Mouse (Mus musculus) kidney, embryonic 16.5 days (tissue): ENCODE data around the gene Sfxn1. TPM values are rescaled to one million over a fixed set of nuclear protein-coding genes. Genes with fewer than 3 reads are reported as not detected.

Experiments used
- ATAC-seq: fragments of 200-750 bp; cut with Nextera tagmentation; 2 replicates; pipeline ENCODE4 v1.8.0; 2017; ENCODE audit warnings: moderate TSS enrichment; ENCODE audit not compliant: low FRiP score, low TSS enrichment
- H3K27ac ChIP-seq: fragments of 300-500 bp; sonication (generic); 2 replicates; pipeline ENCODE4 v1.5.1; 2014; ENCODE audit warnings: low read length
- H3K27me3 ChIP-seq: fragments of 300-500 bp; sonication (generic); 2 replicates; pipeline ENCODE4 v1.6.1; 2014; ENCODE audit warnings: low read length, control low read depth, mixed read lengths; ENCODE audit not compliant: insufficient read depth
- H3K36me3 ChIP-seq: fragments of 300-500 bp; sonication (generic); 2 replicates; pipeline ENCODE4 v1.6.1; 2014; ENCODE audit warnings: low read length, control low read depth, mixed read lengths; ENCODE audit not compliant: insufficient read depth
- H3K4me1 ChIP-seq: fragments of 300-500 bp; sonication (generic); 2 replicates; pipeline ENCODE4 v1.6.1; 2014; ENCODE audit warnings: low read length, control low read depth, mixed read lengths; ENCODE audit not compliant: insufficient read depth
- H3K4me2 ChIP-seq: fragments of 300-500 bp; sonication (generic); replicated peaks from 2 replicates; pipeline ENCODE4 v1.6.1; 2014; ENCODE audit warnings: low read depth, low read length
- H3K4me3 ChIP-seq: fragments of 300-500 bp; sonication (generic); 2 replicates; pipeline ENCODE4 v1.5.1; 2014; ENCODE audit warnings: mild to moderate bottlenecking, low read length
- H3K9ac ChIP-seq: fragments of 300-500 bp; sonication (generic); replicated peaks from 2 replicates; pipeline ENCODE4 v1.6.1; 2014; ENCODE audit warnings: low read length
- H3K9me3 ChIP-seq: fragments of 300-500 bp; sonication (generic); 2 replicates; pipeline ENCODE4 v1.6.1; 2016; ENCODE audit warnings: low read length, control low read depth
- WGBS: fragments of 180-500 bp; shearing (Covaris S2); extraction: QIAGEN DNeasy Blood & Tissue Kit; methylation state at CpG from one replicate; pipeline ENCODE4 v1.1.7; 2014; 5-methylcytosine and 5-hydroxymethylcytosine counted together
- polyA plus RNA-seq: library from polyadenylated mRNA; unstranded; fragments of >200 nt; fragmentation: Nextera tagmentation; extraction: Ambion mirVana; gene quantifications from 2 replicates; pipeline ENCODE4 v1.2.1, GENCODE M21; 2015

Gene Sfxn1
- polyA plus RNA-seq, 1 experiment from 2014 or later = 103 TPM

DNA sequence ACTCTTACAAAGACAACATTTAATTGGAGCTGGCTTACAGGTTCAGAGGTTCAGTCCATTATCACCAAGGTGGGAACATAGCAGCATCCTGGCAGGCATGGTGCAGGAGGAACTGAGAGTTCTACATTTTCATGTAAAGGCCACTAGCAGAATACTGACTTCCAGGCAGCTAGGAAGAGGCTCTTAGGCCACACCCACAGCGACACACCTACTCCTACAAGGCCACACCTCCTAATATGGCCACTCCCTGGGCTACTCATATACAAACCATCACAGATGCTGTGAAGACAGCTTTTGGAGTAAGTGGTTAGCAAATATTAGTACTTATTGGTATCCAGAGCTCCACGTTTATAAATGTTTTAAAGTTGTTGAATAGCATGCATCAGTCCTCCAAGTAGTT is 3.7 kb downstream of the Sfxn1 start:
- 93% methylated on average over 2 of the region's 2 CpGs for WGBS
- peaks cover 24% of the 10 kb centered on the region; the same call in 1 of the 2 replicates for H3K4me1 ChIP-seq

DNA sequence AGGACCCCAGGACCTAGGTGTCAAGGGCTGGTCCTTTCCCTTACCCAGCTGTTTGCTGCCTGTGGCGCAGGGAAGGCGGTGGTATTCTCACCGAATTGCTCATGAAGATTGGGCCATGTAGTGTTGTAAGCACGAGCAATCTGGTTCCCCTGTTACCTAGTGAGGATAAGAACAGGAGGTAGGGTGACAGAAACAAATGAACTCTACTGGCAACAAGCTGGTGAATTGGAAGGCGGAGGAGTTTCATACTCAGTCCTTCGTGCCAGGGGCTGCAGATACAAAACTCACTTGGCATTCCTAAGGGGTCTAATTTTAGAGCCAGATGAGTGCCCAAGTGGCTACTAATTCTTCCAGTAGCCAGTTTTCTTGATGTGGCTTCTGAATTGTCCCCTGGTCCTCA is 4.4 kb downstream of the Sfxn1 start:
- H3K4me2 ChIP-seq = no peak overlapping the region
- H3K9ac ChIP-seq = no peak overlapping the region
- peaks cover 24% of the 10 kb centered on the region; the same call in 1 of the 2 replicates for H3K4me1 ChIP-seq
- H3K27ac ChIP-seq = no peak overlapping the region
- no peaks in the 10 kb centered on the region for H3K27me3 ChIP-seq
- no peaks in the 10 kb centered on the region for H3K9me3 ChIP-seq
- H3K36me3 ChIP-seq = peaks cover 3% of the 10 kb centered on the region; the same call in 1 of the 2 replicates
- no peak overlapping the region for H3K4me3 ChIP-seq
- 91% methylated on average over 6 of the region's 6 CpGs for WGBS
- ATAC-seq = no peak

More for the DNA sequence above, 3.7 kb downstream of the Sfxn1 start:
- no peak overlapping the region for H3K27ac ChIP-seq
- no peak overlapping the region for H3K9ac ChIP-seq
- no peaks in the 10 kb centered on the region for H3K9me3 ChIP-seq
- H3K27me3 ChIP-seq = no peaks in the 10 kb centered on the region
- no peak overlapping the region for H3K4me3 ChIP-seq
- H3K4me2 ChIP-seq = no peak overlapping the region
- H3K36me3 ChIP-seq = peaks cover 3% of the 10 kb centered on the region; the same call in 1 of the 2 replicates
- no peak for ATAC-seq

DNA sequence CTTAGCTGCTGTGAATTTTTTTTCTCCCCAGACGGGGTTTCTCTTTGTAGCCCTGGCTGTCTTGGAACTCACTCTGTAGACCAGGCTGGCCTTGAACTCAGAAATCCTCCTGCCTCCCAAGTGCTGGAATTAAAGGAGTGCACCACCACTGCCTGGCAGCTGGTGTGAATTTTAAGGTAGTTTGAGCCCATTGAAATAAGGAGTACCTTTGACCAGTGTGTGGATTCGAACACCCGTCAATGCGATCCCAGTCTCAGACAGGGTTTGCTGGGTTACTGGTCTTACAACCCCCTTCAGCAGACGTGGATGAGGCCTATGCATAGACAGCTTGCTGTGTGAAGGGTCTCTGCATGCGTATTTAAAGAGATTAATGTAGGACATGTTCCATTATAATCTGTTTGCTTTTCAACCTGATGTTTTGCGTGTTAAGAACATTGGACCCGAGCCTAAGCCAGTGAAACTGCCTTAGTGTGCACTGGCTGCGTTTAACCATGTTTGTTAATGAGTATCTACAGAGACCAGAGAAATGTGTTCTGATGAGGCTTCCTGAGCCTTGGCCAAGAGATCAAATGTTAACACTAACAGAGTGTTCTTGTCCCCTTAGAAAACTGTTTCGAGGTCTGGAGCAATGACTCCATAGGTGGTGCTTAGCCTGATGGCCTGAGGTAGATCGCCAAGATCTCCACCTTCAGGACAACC is 5.2 kb downstream of the Sfxn1 start:
- no peak for ATAC-seq
- H3K4me1 ChIP-seq = peaks cover 24% of the 10 kb centered on the region; the same call in 1 of the 2 replicates
- H3K27me3 ChIP-seq = no peaks in the 10 kb centered on the region
- 84% methylated on average over 11 of the region's 11 CpGs for WGBS
- peak overlapping the region; percentile 35 for H3K27ac ChIP-seq
- peaks cover 3% of the 10 kb centered on the region; the same call in 1 of the 2 replicates for H3K36me3 ChIP-seq
- no peak overlapping the region for H3K4me3 ChIP-seq
- no peak overlapping the region for H3K9ac ChIP-seq
- H3K9me3 ChIP-seq = no peaks in the 10 kb centered on the region
- no peak overlapping the region for H3K4me2 ChIP-seq

DNA sequence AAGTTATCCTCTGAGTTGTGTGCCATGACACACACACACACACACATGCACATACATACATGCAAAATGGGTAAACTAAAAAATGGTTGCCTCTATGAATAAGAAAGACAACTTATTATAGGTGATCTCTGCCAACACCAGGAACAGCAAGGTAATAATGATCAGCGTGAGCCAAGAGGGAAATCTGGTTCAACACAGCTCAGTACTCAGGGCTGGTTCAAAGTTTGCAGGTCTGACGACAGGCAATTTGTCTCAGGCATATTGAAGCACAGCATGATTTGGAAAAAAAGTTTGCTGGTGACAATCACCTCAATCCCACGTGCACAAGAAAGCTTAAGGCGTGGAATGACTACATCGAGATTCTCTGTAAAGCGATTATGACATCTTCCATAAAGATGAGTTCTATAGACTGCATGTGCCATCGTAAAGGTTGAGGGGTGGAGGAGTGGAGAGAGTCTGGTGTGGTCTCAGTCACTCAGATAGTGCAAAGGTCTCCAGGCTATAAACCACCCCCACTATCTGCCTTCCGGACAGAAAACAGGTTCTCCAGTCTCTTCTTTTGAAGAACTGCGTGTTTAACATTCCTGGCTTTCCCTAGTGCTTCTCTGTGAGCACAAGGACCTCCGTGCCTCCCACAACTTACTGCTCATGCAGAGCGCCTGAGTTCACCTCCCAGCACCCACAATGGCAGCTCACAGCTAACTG is 6.0 kb downstream of the Sfxn1 start:
- Histone ChIP-seq H3K4me1 (peaks cover 22% of the 10 kb centered on the region; the same call in 1 of the 2 replicates), H3K9me3 (no peaks in the 10 kb centered on the region), H3K27me3 (no peaks in the 10 kb centered on the region), H3K27ac (peak overlapping the region; percentile 35), H3K36me3 (peaks cover 3% of the 10 kb centered on the region; the same call in 1 of the 2 replicates), H3K4me2 (no peak overlapping the region), H3K4me3 (no peak overlapping the region), H3K9ac (no peak overlapping the region)
- WGBS = 63% methylated on average over 11 of the region's 11 CpGs
- 0 out of 2 replicates have a peak, but pooled peaks have one; percentile 55 for ATAC-seq

DNA sequence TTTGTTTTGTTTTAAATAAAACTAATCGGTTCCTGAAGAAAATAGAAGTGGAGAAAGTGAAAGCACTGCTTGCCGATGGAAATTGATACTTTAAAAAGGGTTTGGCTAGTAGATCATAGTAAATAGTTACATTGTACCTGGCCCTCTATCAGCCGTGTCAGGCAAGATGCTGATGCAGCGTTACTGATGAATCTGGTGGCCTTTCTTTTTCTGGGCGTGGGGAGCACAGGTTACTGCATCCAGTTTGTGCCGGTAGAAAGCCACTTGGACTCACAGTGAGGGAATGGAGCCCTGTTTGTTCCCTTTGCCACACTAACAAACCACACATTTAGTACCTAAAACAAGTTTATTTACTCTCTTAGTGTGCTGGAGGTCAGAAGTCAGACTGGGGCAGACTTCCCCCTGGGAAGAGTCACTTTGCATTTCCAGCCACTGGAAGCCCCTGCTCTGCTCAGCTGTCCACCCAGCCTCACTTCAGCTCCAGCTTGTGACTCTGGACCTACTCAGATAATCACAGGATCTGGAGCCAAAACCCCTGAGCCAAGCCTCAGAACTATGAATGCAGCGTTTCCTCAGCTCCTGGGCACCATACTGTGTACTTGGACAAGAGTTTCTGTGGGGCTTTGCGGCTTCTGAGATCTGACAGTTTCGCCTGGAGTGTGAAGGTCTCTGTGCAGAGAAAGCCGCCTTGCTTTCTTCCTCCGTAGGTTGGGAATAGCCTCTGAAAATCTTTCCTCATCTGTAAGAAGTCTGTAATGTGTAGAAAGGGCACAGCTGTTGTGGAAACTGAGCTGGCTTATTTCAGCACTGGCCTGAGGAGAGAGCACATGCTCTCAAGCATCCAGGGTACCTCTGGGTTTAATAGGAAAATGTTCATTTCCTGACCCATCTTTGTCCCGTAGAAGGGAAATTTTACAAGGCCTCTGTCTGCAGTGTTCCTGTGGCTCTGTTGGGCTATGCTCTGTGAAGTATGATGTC is 8.4 kb downstream of the Sfxn1 start:
- H3K4me3 ChIP-seq = no peak overlapping the region
- WGBS = 75% methylated on average over 12 of the region's 12 CpGs
- H3K27ac ChIP-seq = no peak overlapping the region
- ATAC-seq = no peak
- H3K9me3 ChIP-seq = no peaks in the 10 kb centered on the region
- H3K27me3 ChIP-seq = no peaks in the 10 kb centered on the region
- H3K9ac ChIP-seq = no peak overlapping the region
- peaks cover 3% of the 10 kb centered on the region; the same call in 1 of the 2 replicates for H3K36me3 ChIP-seq
- peaks cover 16% of the 10 kb centered on the region for H3K4me1 ChIP-seq
- no peak overlapping the region for H3K4me2 ChIP-seq

DNA sequence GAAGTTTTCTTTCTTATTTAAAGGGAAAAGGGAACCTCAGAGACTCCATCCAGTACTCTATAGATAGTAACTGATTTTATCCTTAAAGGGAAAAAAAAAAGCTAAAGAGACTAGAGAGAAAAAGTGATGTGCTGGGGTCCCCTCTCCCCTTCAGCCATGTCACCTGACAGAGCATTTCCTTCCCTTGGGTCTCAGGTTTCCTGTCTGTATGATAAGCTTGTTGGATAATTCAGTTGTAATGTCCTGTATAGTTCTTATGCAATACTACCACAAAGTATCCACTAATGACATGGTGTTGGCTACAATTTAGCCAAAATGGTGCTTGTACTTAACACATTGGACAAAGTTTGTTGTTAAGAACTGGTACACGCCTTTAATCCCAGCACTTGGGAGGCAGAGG is 9.1 kb downstream of the Sfxn1 start:
- Histone ChIP-seq H3K27ac (no peak overlapping the region), H3K9ac (no peak overlapping the region), H3K4me2 (no peak overlapping the region), H3K4me1 (peaks cover 16% of the 10 kb centered on the region), H3K9me3 (no peaks in the 10 kb centered on the region), H3K36me3 (peaks cover 7% of the 10 kb centered on the region), H3K27me3 (no peaks in the 10 kb centered on the region), H3K4me3 (no peak overlapping the region)
- no peak for ATAC-seq
- WGBS = 89% methylated on average over 1 of the region's 1 CpGs

DNA sequence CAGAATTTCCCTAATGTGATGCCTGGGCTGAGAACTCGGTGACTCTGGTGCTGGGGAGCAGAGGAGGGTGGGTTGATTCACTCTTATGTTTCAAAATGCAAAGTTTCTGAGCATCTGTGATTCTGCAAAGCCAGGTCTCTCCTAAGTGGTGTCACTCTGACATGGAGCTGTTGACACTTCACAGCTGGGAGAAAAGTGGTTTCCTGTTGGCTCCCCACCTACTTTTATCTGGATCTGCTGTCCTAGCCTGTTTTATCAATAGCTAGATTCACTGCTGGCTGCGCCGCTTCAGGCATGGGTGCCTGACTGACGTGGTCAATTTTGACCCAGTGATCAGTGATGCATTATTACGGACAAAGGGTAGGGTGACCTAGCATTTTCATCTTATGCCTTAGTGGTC is 11.3 kb downstream of the Sfxn1 start:
- WGBS = 69% methylated on average over 5 of the region's 5 CpGs
- peaks cover 11% of the 10 kb centered on the region for H3K4me1 ChIP-seq
- no peaks in the 10 kb centered on the region for H3K9me3 ChIP-seq
- no peak overlapping the region for H3K9ac ChIP-seq
- peaks cover 23% of the 10 kb centered on the region for H3K36me3 ChIP-seq
- H3K27ac ChIP-seq = no peak overlapping the region
- H3K4me2 ChIP-seq = no peak overlapping the region
- no peak for ATAC-seq
- no peak overlapping the region for H3K4me3 ChIP-seq
- H3K27me3 ChIP-seq = no peaks in the 10 kb centered on the region

DNA sequence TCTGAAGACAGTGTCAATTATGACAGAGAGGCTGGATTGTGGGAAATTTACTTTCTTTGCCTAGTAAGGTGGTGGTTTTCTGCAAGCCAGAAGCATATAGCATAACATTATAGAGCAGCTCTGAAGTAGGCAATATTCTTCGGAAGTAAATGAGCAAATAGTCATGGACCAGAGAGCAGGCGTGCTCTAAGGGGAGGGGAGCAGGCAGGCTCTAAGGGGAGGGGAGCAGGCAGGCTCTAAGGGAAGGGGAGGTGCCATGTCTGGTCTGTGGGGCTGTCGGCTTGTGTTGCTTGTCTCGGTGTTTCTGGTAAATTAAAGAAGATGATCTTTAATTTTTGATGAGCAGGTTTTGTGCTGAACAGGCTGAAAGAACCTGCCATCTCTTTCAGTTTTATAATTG is 12.5 kb downstream of the Sfxn1 start:
- Histone ChIP-seq H3K36me3 (peaks cover 35% of the 10 kb centered on the region), H3K9me3 (no peaks in the 10 kb centered on the region), H3K9ac (no peak overlapping the region), H3K27ac (no peak overlapping the region), H3K4me1 (peaks cover 11% of the 10 kb centered on the region), H3K27me3 (no peaks in the 10 kb centered on the region), H3K4me2 (no peak overlapping the region), H3K4me3 (no peak overlapping the region)
- no peak for ATAC-seq
- 55% methylated on average over 4 of the region's 4 CpGs for WGBS

DNA sequence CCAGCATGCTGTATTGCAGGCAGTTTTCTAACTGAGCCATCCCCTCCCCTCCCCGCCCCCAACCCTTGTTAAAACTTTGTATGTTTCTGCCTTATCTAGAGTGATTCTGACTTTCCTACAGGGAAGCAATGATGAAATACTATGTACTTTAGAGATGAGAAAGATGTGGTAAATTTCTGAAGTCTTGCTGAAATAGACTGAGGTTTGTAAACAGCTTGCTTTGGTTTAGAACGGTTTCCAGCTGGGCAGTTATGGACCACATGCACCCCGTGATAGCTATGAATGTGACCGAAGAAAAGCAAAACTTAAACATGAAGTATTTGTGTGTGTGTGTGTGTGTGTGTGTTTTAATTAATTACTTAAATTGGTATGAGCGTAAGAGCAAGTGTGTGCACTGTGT is 13.2 kb downstream of the Sfxn1 start:
- H3K4me3 ChIP-seq = no peak overlapping the region
- no peaks in the 10 kb centered on the region for H3K27me3 ChIP-seq
- WGBS = 87% methylated on average over 5 of the region's 5 CpGs
- H3K9me3 ChIP-seq = no peaks in the 10 kb centered on the region
- H3K4me2 ChIP-seq = no peak overlapping the region
- H3K36me3 ChIP-seq = peaks cover 41% of the 10 kb centered on the region
- no peak overlapping the region for H3K27ac ChIP-seq
- no peak overlapping the region for H3K9ac ChIP-seq
- H3K4me1 ChIP-seq = peaks cover 7% of the 10 kb centered on the region
- no peak for ATAC-seq
